Mouse (Mus musculus) G1E (cell line): Measurements from ENCODE around the gene Vwa5b1. TPM values are rescaled to one million over a fixed set of nuclear protein-coding genes. Genes with fewer than 3 reads are reported as not detected.

Experiments used
- ATAC-seq: 2 replicates; pipeline ENCODE4 v1.8.0; 2016; ENCODE audit warnings: mild to moderate bottlenecking; ENCODE audit not compliant: insufficient number of reproducible peaks, poor library complexity, low FRiP score, severe bottlenecking; ENCODE audit errors: extremely low read depth
- DNase-seq: peaks from one replicate; pipeline ENCODE4 v3.0.0; 2012; ENCODE audit warnings: low spot score
- H3K27me3 ChIP-seq: 2 replicates; pipeline ENCODE4 v1.6.1; 2012; ENCODE audit warnings: mild to moderate bottlenecking, low read length, inconsistent platforms; ENCODE audit not compliant: insufficient read depth
- H3K36me3 ChIP-seq: replicated peaks from 2 replicates; pipeline ENCODE3; 2012; ENCODE audit warnings: mild to moderate bottlenecking, inconsistent platforms
- H3K4me1 ChIP-seq: 2 replicates; pipeline ENCODE4 v1.6.1; 2012; ENCODE audit warnings: low read depth, low read length, inconsistent platforms, mixed read lengths; ENCODE audit not compliant: insufficient read depth
- H3K4me3 ChIP-seq: 2 replicates; pipeline ENCODE4 v1.5.1; 2012; ENCODE audit warnings: low read depth, mild to moderate bottlenecking, inconsistent platforms, low read length, moderate library complexity, mixed read lengths
- H3K9me3 ChIP-seq: replicated peaks from 2 replicates; pipeline ENCODE4 v1.6.1; 2012; ENCODE audit warnings: inconsistent platforms
- CTCF ChIP-seq: IDR thresholded peaks from 2 replicates; pipeline ENCODE4 v1.5.1; 2012; ENCODE audit warnings: low read depth, low read length, inconsistent platforms, mixed read lengths
- GATA1 ChIP-seq: IDR thresholded peaks from 2 replicates; pipeline ENCODE4 v1.6.1; 2012; ENCODE audit warnings: borderline replicate concordance, low read length, inconsistent platforms, mixed read lengths
- GATA2 ChIP-seq: IDR thresholded peaks from 2 replicates; pipeline ENCODE4 v1.6.1; 2012; ENCODE audit warnings: low read depth, low read length, inconsistent platforms, borderline replicate concordance
- POLR2AphosphoS5 ChIP-seq: IDR thresholded peaks from 2 replicates; pipeline ENCODE4 v1.6.1; 2012; ENCODE audit warnings: low read depth, low read length, inconsistent platforms; ENCODE audit not compliant: insufficient replicate concordance
- TAL1 ChIP-seq: conservative IDR thresholded peaks from 2 replicates; pipeline ENCODE4 v1.6.1; 2012; ENCODE audit warnings: low read depth, low read length, inconsistent platforms, mixed read lengths
- polyA plus RNA-seq: library from polyadenylated mRNA; stranded (reverse); fragments of >175 nt; gene quantifications from 2 replicates; pipeline ENCODE4 v1.2.3, GENCODE M21; 2012
- total RNA-seq, 2 experiments: library from RNA; stranded (forward) in 1 of 2; stranded (reverse) in 1 of 2; fragments of 200-1000 nt in 1 of 2; fragments of >200 nt in 1 of 2; fragmentation: Nextera tagmentation in 1 of 2; gene quantifications; 2 replicates each; pipeline ENCODE4 v1.2.3; 2014 to 2017

Gene Vwa5b1
- total and polyA plus RNA-seq, 3 experiments = 0.33 TPM; not detected in 2

- no peaks in the 10 kb centered on the region for H3K4me1 ChIP-seq
- no peaks in the 10 kb centered on the region for H3K27me3 ChIP-seq
- no peaks in the 10 kb centered on the region for H3K36me3 ChIP-seq
- no peak for ATAC-seq
- TF ChIP-seq TAL1 = no peak
- no peak overlapping the region for H3K4me3 ChIP-seq
- H3K9me3 ChIP-seq = peaks cover 79% of the 10 kb centered on the region
- no peak for DNase-seq
Observed at GRCm38 (mm10) chr4:138670093-138670889, 34.6 kb upstream of the Vwa5b1 start.

GRCm38 (mm10) chr4:138666521-138666920 lies 30.8 kb upstream of the Vwa5b1 start:
- TF ChIP-seq POLR2AphosphoS5 (no peak), TAL1 (no peak), GATA2 (no peak), CTCF (no peak), GATA1 (no peak)
- Histone ChIP-seq H3K36me3 (no peaks in the 10 kb centered on the region), H3K4me3 (no peak overlapping the region), H3K9me3 (peaks cover 78% of the 10 kb centered on the region), H3K27me3 (no peaks in the 10 kb centered on the region), H3K4me1 (no peaks in the 10 kb centered on the region)
- DNase-seq = no peak
- no peak for ATAC-seq

GRCm38 (mm10) chr4:138659936-138660602 lies 24.4 kb upstream of the Vwa5b1 start:
- ATAC-seq = no peak
- no peak for DNase-seq
- H3K9me3 ChIP-seq = peaks cover 78% of the 10 kb centered on the region
- H3K4me3 ChIP-seq = no peak overlapping the region
- H3K27me3 ChIP-seq = no peaks in the 10 kb centered on the region
- TF ChIP-seq POLR2AphosphoS5 (no peak), TAL1 (no peak), GATA1 (no peak), GATA2 (no peak), CTCF (no peak)
- no peaks in the 10 kb centered on the region for H3K4me1 ChIP-seq
- H3K36me3 ChIP-seq = no peaks in the 10 kb centered on the region

GRCm38 (mm10) chr4:138653056-138653455 lies 17.4 kb upstream of the Vwa5b1 start:
- H3K36me3 ChIP-seq = no peaks in the 10 kb centered on the region
- H3K9me3 ChIP-seq = peaks cover 87% of the 10 kb centered on the region
- H3K4me3 ChIP-seq = no peak overlapping the region
- DNase-seq (no peak), ATAC-seq (no peak)
- TF ChIP-seq GATA1 (no peak), TAL1 (no peak), CTCF (no peak), POLR2AphosphoS5 (no peak), GATA2 (no peak)
- no peaks in the 10 kb centered on the region for H3K4me1 ChIP-seq
- H3K27me3 ChIP-seq = no peaks in the 10 kb centered on the region

GRCm38 (mm10) chr4:138651881-138652280 lies 16.2 kb upstream of the Vwa5b1 start:
- TF ChIP-seq POLR2AphosphoS5 (no peak), CTCF (no peak), GATA2 (no peak), GATA1 (no peak), TAL1 (no peak)
- Histone ChIP-seq H3K9me3 (peaks cover 87% of the 10 kb centered on the region), H3K4me3 (no peak overlapping the region), H3K4me1 (no peaks in the 10 kb centered on the region), H3K27me3 (no peaks in the 10 kb centered on the region), H3K36me3 (no peaks in the 10 kb centered on the region)
- no peak for ATAC-seq
- DNase-seq = no peak

- TF ChIP-seq TAL1 (no peak), CTCF (no peak), POLR2AphosphoS5 (no peak)
- H3K4me1 ChIP-seq = no peaks in the 10 kb centered on the region
- no peak for ATAC-seq
- no peaks in the 10 kb centered on the region for H3K27me3 ChIP-seq
- H3K36me3 ChIP-seq = no peaks in the 10 kb centered on the region
- H3K4me3 ChIP-seq = no peak overlapping the region
- H3K9me3 ChIP-seq = peaks cover 87% of the 10 kb centered on the region
- DNase-seq = no peak
Observed at GRCm38 (mm10) chr4:138648096-138648635, 12.5 kb upstream of the Vwa5b1 start.
